Mouse (Mus musculus): ENCODE measurements around the gene Fbxo41. TPM values are rescaled to one million over a fixed set of nuclear protein-coding genes. Genes with fewer than 3 reads are reported as not detected.

The Fbxo41 gene
- polyA plus RNA-seq, 1 experiment from 2014 or later, result 1.1 TPM

DNA sequence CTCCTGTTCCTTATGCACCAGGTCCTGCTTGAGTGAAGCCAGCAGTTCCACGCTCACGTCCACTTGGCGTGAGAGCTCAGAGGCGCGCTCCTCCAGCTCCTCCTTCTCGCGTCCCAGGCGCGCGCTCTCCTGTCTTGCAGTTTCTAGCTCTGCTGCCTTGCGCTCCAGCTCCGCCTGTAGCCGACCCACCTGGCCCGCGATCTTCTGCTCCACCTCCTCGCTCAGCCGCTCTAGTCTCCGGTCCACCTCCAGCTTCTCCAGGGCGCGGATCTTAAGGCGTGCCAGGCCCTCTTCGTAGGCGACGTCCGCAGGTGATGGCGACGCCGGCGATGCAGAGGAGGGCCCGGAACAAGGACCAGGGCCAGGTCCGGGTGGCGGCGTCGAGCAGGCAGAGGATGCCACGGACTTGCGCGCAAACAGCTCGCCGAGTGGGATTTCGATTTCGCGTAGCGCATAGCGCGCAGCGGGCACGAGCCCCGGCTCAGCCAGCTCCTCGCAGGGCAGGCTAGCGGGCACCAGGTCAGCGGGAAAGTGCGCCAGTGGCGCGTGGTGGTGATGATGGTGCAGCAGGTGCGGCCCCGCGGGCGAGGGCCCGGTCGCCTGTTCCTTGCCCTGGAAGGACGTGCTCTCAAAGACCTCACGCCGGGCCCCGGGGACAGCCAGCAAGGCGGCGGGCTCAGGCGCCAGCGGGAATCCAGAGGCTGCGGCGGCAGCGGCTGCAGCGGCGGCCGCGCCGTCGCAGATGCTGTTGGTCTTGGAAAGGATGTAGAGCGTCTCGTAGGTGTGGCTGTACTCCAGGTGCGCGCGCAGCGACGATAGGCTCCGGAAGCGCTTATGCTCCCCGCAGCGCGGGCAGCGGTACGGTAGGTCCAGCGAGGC, 18.7 kb downstream of the Fbxo41 start:
- H3K4me1 ChIP-seq (replicated peaks; ENCODE audit: control insufficient read depth, insufficient read depth, low read length), result peaks cover 6% of the 10 kb centered on the region; the same call in 1 of the 2 replicates
- H3K4me2 ChIP-seq (ENCODE audit: low read depth, low read length, severe bottlenecking), result peak overlapping the region; percentile 44
- ATAC-seq (replicated peaks; ENCODE audit: low FRiP score) (no peak), DNase-seq (ENCODE audit: low spot score) (peak; percentile 62)
- 4% methylated on average over 92 of the region's 92 CpGs for WGBS
- no peaks in the 10 kb centered on the region for H3K9me3 ChIP-seq (ENCODE audit: control insufficient read depth, low read length)
- no peaks in the 10 kb centered on the region for H3K36me3 ChIP-seq (ENCODE audit: control insufficient read depth, insufficient read depth, low read length)
- H3K4me3 ChIP-seq (ENCODE audit: low read depth, low read length), result peak overlapping the region; percentile 24
- H3K27ac ChIP-seq (ENCODE audit: low read depth, low read length), result no peak overlapping the region
- H3K27me3 ChIP-seq (ENCODE audit: control insufficient read depth, insufficient read depth, low read length), result peaks cover 25% of the 10 kb centered on the region
- no peak overlapping the region for H3K9ac ChIP-seq (ENCODE audit: low read length)

DNA sequence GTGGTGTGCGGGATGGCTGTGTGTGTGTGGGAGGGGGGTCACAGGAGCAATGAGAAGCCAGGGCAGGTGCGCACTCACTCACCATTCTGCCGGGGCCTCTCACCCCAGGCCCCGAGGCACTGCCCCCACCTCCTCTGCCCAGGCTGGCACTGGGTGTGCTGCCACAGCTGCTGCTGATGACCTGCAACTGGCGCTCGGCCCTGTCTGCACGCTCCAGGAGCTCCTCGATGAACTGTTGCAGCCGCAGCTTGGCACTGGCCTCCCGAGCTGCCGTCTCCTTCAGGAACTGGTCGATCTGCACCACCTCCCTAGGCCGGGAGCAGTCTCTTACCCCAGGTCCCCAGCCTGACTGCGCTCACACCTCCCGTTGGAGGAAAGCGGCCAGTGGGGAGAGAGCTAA, 22.1 kb downstream of the Fbxo41 start:
- peaks cover 6% of the 10 kb centered on the region; the same call in 1 of the 2 replicates for H3K4me1 ChIP-seq (replicated peaks; ENCODE audit: control insufficient read depth, insufficient read depth, low read length)
- DNase-seq (ENCODE audit: low spot score) (no peak), ATAC-seq (replicated peaks; ENCODE audit: low FRiP score) (no peak)
- H3K4me3 ChIP-seq (ENCODE audit: low read depth, low read length), result no peak overlapping the region
- H3K27ac ChIP-seq (ENCODE audit: low read depth, low read length), result no peak overlapping the region
- no peaks in the 10 kb centered on the region for H3K36me3 ChIP-seq (ENCODE audit: control insufficient read depth, insufficient read depth, low read length)
- no peaks in the 10 kb centered on the region for H3K9me3 ChIP-seq (ENCODE audit: control insufficient read depth, low read length)
- peaks cover 25% of the 10 kb centered on the region for H3K27me3 ChIP-seq (ENCODE audit: control insufficient read depth, insufficient read depth, low read length)
- H3K4me2 ChIP-seq (ENCODE audit: low read depth, low read length, severe bottlenecking), result no peak overlapping the region
- 76% methylated on average over 16 of the region's 16 CpGs for WGBS
- H3K9ac ChIP-seq (ENCODE audit: low read length), result no peak overlapping the region

DNA sequence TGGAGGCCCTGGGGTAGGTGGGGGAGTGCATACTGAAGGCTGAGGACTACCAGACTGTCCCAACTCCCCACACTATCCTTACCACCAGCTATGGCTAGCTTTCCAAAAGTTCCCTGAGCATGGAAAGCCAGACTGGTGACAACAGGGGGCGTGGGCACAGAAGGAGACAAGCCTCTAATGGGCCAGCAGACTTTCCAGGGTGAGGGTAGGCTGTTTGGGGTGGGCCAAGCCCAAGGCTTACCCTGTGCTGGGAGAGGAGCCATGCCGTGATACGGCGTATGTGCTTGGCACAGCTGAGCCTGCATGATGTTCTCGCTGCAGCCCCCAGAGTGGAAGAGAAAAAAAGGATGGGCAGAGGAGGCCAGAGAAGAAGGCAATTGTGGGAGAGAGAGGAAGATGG, 22.8 kb downstream of the Fbxo41 start:
- Histone ChIP-seq H3K9ac (ENCODE audit: low read length) (no peak overlapping the region), H3K4me2 (ENCODE audit: low read depth, low read length, severe bottlenecking) (no peak overlapping the region), H3K27me3 (ENCODE audit: control insufficient read depth, insufficient read depth, low read length) (peaks cover 18% of the 10 kb centered on the region), H3K4me1 (replicated peaks; ENCODE audit: control insufficient read depth, insufficient read depth, low read length) (peaks cover 6% of the 10 kb centered on the region; the same call in 1 of the 2 replicates), H3K27ac (ENCODE audit: low read depth, low read length) (no peak overlapping the region), H3K4me3 (ENCODE audit: low read depth, low read length) (no peak overlapping the region), H3K9me3 (ENCODE audit: control insufficient read depth, low read length) (no peaks in the 10 kb centered on the region), H3K36me3 (ENCODE audit: control insufficient read depth, insufficient read depth, low read length) (no peaks in the 10 kb centered on the region)
- DNase-seq (ENCODE audit: low spot score) (no peak), ATAC-seq (replicated peaks; ENCODE audit: low FRiP score) (no peak)
- 89% methylated on average over 5 of the region's 5 CpGs for WGBS

DNA sequence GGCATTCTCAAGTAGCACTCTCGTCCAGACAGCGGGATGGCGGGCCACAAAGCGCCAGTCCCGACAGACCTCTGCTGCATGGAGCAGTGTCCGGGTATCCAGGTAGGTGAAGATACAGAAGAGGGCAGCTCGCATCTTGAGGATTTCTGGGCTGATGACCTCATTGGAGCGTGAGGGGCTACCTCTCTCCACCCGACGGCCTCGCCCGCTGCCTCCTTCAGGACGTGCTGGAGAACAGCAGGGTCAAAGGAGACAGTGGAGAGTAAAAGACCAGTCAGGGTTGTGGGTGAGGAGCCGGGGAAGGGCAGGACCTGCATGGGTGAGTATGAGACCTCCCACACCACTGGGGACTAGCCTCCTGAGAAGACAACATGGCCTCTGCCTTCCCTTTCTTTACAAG, 24.4 kb downstream of the Fbxo41 start:
- H3K9me3 ChIP-seq (ENCODE audit: control insufficient read depth, low read length), result no peaks in the 10 kb centered on the region
- 45% methylated on average over 14 of the region's 14 CpGs for WGBS

DNA sequence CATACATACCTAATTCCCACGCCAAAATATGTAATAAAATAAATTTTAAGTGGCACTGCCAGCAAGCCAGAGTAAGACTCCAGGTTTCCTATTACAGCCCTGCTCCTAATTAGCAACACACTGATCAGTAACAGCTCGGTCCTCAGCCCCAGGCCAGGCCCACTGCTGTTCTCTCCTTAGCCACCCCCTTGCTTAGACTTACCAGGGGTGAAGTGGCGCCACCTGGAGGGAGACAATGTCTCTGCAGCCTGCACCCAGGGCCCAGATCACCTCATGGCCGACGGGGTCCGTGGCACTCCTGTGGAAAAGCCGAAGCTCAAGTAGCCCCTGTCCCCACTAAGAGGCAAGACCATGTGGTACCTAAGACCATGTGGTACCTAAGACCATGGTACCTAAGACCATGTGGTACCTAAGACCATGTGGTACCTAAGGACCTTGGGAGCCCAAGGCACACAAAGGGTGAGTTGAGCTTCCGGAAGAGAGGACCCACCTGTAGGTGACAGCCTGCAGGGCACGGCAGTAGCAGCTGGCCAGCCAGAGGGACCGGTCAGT, 25.4 kb downstream of the Fbxo41 start:
- WGBS, result 33% methylated on average over 10 of the region's 10 CpGs
- H3K4me3 ChIP-seq (ENCODE audit: low read depth, low read length), result no peak overlapping the region
- ATAC-seq (replicated peaks; ENCODE audit: low FRiP score) (peak; percentile 49; the same call in 1 of the 2 replicates), DNase-seq (ENCODE audit: low spot score) (peak; percentile 79)
- no peak overlapping the region for H3K4me2 ChIP-seq (ENCODE audit: low read depth, low read length, severe bottlenecking)
- peaks cover 2% of the 10 kb centered on the region; the same call in 1 of the 2 replicates for H3K27me3 ChIP-seq (ENCODE audit: control insufficient read depth, insufficient read depth, low read length)
- no peak overlapping the region for H3K9ac ChIP-seq (ENCODE audit: low read length)
- H3K9me3 ChIP-seq (ENCODE audit: control insufficient read depth, low read length), result no peaks in the 10 kb centered on the region
- H3K36me3 ChIP-seq (ENCODE audit: control insufficient read depth, insufficient read depth, low read length), result no peaks in the 10 kb centered on the region
- H3K27ac ChIP-seq (ENCODE audit: low read depth, low read length), result no peak overlapping the region
- H3K4me1 ChIP-seq (replicated peaks; ENCODE audit: control insufficient read depth, insufficient read depth, low read length), result no peaks in the 10 kb centered on the region

More for the DNA sequence above, 24.4 kb downstream of the Fbxo41 start:
- DNase-seq (ENCODE audit: low spot score) (no peak), ATAC-seq (replicated peaks; ENCODE audit: low FRiP score) (no peak)
- H3K27me3 ChIP-seq (ENCODE audit: control insufficient read depth, insufficient read depth, low read length), result peaks cover 2% of the 10 kb centered on the region
- no peak overlapping the region for H3K27ac ChIP-seq (ENCODE audit: low read depth, low read length)
- H3K4me3 ChIP-seq (ENCODE audit: low read depth, low read length), result no peak overlapping the region
- no peak overlapping the region for H3K9ac ChIP-seq (ENCODE audit: low read length)
- H3K4me2 ChIP-seq (ENCODE audit: low read depth, low read length, severe bottlenecking), result no peak overlapping the region
- no peaks in the 10 kb centered on the region for H3K4me1 ChIP-seq (replicated peaks; ENCODE audit: control insufficient read depth, insufficient read depth, low read length)
- H3K36me3 ChIP-seq (ENCODE audit: control insufficient read depth, insufficient read depth, low read length), result no peaks in the 10 kb centered on the region

DNA sequence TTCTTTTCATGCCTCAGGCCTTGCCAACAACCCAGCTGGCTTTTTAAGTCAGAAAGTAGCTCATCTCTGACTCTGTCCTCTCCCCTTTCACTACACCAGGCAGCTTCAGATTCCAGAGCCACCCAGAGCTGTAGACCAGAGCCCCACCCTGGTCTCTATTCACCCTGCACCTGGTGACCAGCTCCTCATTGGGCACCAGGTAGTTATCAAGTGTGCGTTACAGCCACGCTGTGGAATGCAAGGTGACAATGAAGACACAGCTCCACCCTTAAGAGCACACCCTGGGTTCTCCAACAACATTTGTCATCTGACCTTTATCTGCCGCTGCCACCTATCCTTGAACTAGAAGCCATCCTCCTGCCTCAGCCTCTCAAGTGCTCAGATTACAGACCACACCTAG, 27.2 kb downstream of the Fbxo41 start:
- Histone ChIP-seq H3K27me3 (ENCODE audit: control insufficient read depth, insufficient read depth, low read length) (peaks cover 2% of the 10 kb centered on the region; the same call in 1 of the 2 replicates), H3K36me3 (ENCODE audit: control insufficient read depth, insufficient read depth, low read length) (no peaks in the 10 kb centered on the region), H3K9ac (ENCODE audit: low read length) (no peak overlapping the region), H3K4me1 (replicated peaks; ENCODE audit: control insufficient read depth, insufficient read depth, low read length) (no peaks in the 10 kb centered on the region), H3K4me2 (ENCODE audit: low read depth, low read length, severe bottlenecking) (no peak overlapping the region), H3K9me3 (ENCODE audit: control insufficient read depth, low read length) (no peaks in the 10 kb centered on the region), H3K4me3 (ENCODE audit: low read depth, low read length) (no peak overlapping the region), H3K27ac (ENCODE audit: low read depth, low read length) (no peak overlapping the region)
- DNase-seq (ENCODE audit: low spot score) (no peak), ATAC-seq (replicated peaks; ENCODE audit: low FRiP score) (no peak)
- 86% methylated on average over 3 of the region's 3 CpGs for WGBS

DNA sequence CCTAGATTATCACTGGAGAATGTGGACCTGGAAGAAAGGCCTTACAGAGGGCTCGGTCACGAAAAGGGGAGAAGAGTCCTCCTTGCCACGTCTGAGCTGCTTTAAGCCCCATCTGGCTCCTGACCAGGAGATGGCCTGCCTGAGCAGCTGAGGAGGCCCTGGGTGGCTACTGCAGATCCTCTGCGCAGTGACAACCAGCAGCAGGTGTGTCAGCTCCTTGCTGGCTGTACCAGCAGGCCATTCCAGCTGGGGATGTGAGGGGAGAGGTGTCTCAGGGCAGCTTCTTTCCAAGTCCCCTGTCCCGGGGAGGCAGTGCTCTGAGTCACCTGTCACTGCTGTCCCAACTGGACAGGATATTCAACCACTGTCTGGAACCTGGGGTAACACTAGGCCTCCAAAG, 30.3 kb downstream of the Fbxo41 start:
- no peak overlapping the region for H3K4me2 ChIP-seq (ENCODE audit: low read depth, low read length, severe bottlenecking)
- DNase-seq (ENCODE audit: low spot score), result no peak
- no peaks in the 10 kb centered on the region for H3K4me1 ChIP-seq (replicated peaks; ENCODE audit: control insufficient read depth, insufficient read depth, low read length)
- H3K36me3 ChIP-seq (ENCODE audit: control insufficient read depth, insufficient read depth, low read length), result peaks cover 12% of the 10 kb centered on the region; the same call in 1 of the 2 replicates
- no peaks in the 10 kb centered on the region for H3K9me3 ChIP-seq (ENCODE audit: control insufficient read depth, low read length)
- no peak overlapping the region for H3K27ac ChIP-seq (ENCODE audit: low read depth, low read length)
- 53% methylated on average over 5 of the region's 5 CpGs for WGBS
- no peak for ATAC-seq (replicated peaks; ENCODE audit: low FRiP score)
- no peak overlapping the region for H3K4me3 ChIP-seq (ENCODE audit: low read depth, low read length)
- no peaks in the 10 kb centered on the region for H3K27me3 ChIP-seq (ENCODE audit: control insufficient read depth, insufficient read depth, low read length)
- no peak overlapping the region for H3K9ac ChIP-seq (ENCODE audit: low read length)

DNA sequence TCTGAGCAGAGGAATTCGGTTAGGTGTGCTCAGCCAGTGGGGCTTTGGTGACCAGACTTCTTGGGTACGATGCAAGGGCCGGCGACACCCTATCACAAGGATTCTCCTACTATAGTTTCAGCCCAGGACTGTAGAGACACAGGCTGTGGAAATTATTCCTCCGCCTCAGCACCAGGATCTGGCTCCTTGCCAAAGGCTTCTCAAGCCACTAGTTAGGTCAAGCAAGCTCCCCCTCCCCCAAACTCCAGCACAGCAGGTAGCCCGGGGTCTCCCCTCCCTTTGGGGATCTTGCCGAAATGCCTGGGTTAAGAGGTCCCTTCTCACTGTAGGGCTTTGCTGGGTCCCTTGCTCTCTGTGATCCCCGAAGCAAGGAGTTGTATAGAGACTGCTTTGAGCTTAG, 30.8 kb downstream of the Fbxo41 start:
- Histone ChIP-seq H3K27ac (ENCODE audit: low read depth, low read length) (no peak overlapping the region), H3K9me3 (ENCODE audit: control insufficient read depth, low read length) (no peaks in the 10 kb centered on the region), H3K4me2 (ENCODE audit: low read depth, low read length, severe bottlenecking) (no peak overlapping the region), H3K9ac (ENCODE audit: low read length) (no peak overlapping the region), H3K4me3 (ENCODE audit: low read depth, low read length) (no peak overlapping the region), H3K36me3 (ENCODE audit: control insufficient read depth, insufficient read depth, low read length) (peaks cover 17% of the 10 kb centered on the region), H3K27me3 (ENCODE audit: control insufficient read depth, insufficient read depth, low read length) (no peaks in the 10 kb centered on the region), H3K4me1 (replicated peaks; ENCODE audit: control insufficient read depth, insufficient read depth, low read length) (no peaks in the 10 kb centered on the region)
- DNase-seq (ENCODE audit: low spot score) (no peak), ATAC-seq (replicated peaks; ENCODE audit: low FRiP score) (no peak)
- whole genome bisulfite sequencing, result 71% methylated on average over 8 of the region's 8 CpGs
